Mouse (Mus musculus) kidney, postnatal 4 days (tissue): ENCODE measurements around the gene Trim2.

ENCODE experiments used
- DNase-seq, 2 experiments: peaks; one replicate each; pipeline ENCODE4 v3.0.0; 2021; ENCODE audit warnings: mixed read lengths in 2 of 2

Trim2 gene

GRCm38 (mm10) chr3:84217961-84218351 is 88.7 kb downstream of the Trim2 start:
- DNase-seq: no peak

- DNase-seq: no peak
Measured at GRCm38 (mm10) chr3:84217118-84217960, 89.3 kb downstream of the Trim2 start.

GRCm38 (mm10) chr3:84215743-84216360 is 90.8 kb downstream of the Trim2 start:
- DNase-seq: no peak

GRCm38 (mm10) chr3:84215253-84215652 is 91.4 kb downstream of the Trim2 start:
- DNase-seq: peak; percentile 32 to 62

- DNase-seq: peak; percentile 64 to 77
Measured at GRCm38 (mm10) chr3:84214501-84214900, 92.2 kb downstream of the Trim2 start.

GRCm38 (mm10) chr3:84211340-84211875 is 95.3 kb downstream of the Trim2 start:
- no peak for DNase-seq

GRCm38 (mm10) chr3:84208917-84209513 is 97.7 kb downstream of the Trim2 start:
- no peak for DNase-seq

GRCm38 (mm10) chr3:84208475-84208874 is 98.2 kb downstream of the Trim2 start:
- no peak for DNase-seq

- DNase-seq: no peak
Measured at GRCm38 (mm10) chr3:84207366-84207765, 99.3 kb downstream of the Trim2 start.

- no peak for DNase-seq
Measured at GRCm38 (mm10) chr3:84206106-84206505, 100.6 kb downstream of the Trim2 start.

- DNase-seq: no peak
Measured at GRCm38 (mm10) chr3:84205650-84206049, 101.0 kb downstream of the Trim2 start.

- DNase-seq: no peak
Measured at GRCm38 (mm10) chr3:84204640-84205039, 102.0 kb downstream of the Trim2 start.

GRCm38 (mm10) chr3:84200559-84201420 is 105.9 kb downstream of the Trim2 start:
- peak in 1 of 2 experiments; percentile 30 for DNase-seq

- no peak for DNase-seq
Measured at GRCm38 (mm10) chr3:84199516-84199915, 107.2 kb downstream of the Trim2 start.

GRCm38 (mm10) chr3:84198229-84198628 is 108.4 kb downstream of the Trim2 start:
- no peak for DNase-seq

- no peak for DNase-seq
Measured at GRCm38 (mm10) chr3:84193881-84194280, 112.8 kb downstream of the Trim2 start.

- peak in 1 of 2 experiments; percentile 34 for DNase-seq
Measured at GRCm38 (mm10) chr3:84191141-84191881, 115.4 kb downstream of the Trim2 start.

- DNase-seq: peak; percentile 51 to 67
Measured at GRCm38 (mm10) chr3:84190513-84191061, 116.1 kb downstream of the Trim2 start.

GRCm38 (mm10) chr3:84189629-84190173 is 117.0 kb downstream of the Trim2 start:
- DNase-seq: peak; percentile 56 to 75

GRCm38 (mm10) chr3:84181717-84182116 is 125.0 kb downstream of the Trim2 start:
- DNase-seq: no peak

GRCm38 (mm10) chr3:84181102-84181501 is 125.6 kb downstream of the Trim2 start:
- no peak for DNase-seq
